22 mouse cellular contexts compared by ENCODE assay signal in genomic region chr14:117245631-117246030, GRCm38 (mm10).
DNase-seq lines count a peak whose midpoint lies in the region; ATAC-seq lines count a peak whose summit lies in the region.
"Had no signal": no experiment of that assay in that cellular context is flagged by ENCODE, and none has a peak within 500 bp of the region (broad histone marks: within the 10 kb centered on the region; RNA-seq: fewer than 3 reads in every experiment).

No protein-coding gene starts in this region.

- H3K4me1 ChIP-seq in heart, embryonic 11.5 days (ENCODE audit: control insufficient read depth, insufficient read depth, low read length): no peaks in the 10 kb centered on the region
- no peaks in the 10 kb centered on the region for H3K4me1 ChIP-seq in megakaryocyte, embryonic 14.5 days

- 0 out of 2 replicates have a peak, but pooled peaks have one; percentile 38 for ATAC-seq in frontal cortex, adult (ENCODE audit: low TSS enrichment)
- ATAC-seq in heart, embryonic 11.5 days (replicated peaks; ENCODE audit: insufficient number of reproducible peaks, low FRiP score, low TSS enrichment): no peak
- no peak for ATAC-seq in megakaryocyte, adult 5-6 weeks (ENCODE audit: poor library complexity, severe bottlenecking)
- ATAC-seq: activated CD4-positive, CD25-positive, alpha-beta regulatory T cell, adult 4 months; CD4-positive, CD25-positive, alpha-beta regulatory T cell, adult 4 months; Patski had no signal

- H3K4me2 ChIP-seq in heart, embryonic 11.5 days: no peak overlapping the region

- no peaks in the 10 kb centered on the region for H3K36me3 ChIP-seq in heart, embryonic 11.5 days (ENCODE audit: control insufficient read depth, insufficient read depth, low read length)
- no peaks in the 10 kb centered on the region for H3K36me3 ChIP-seq in megakaryocyte, embryonic 14.5 days (replicated peaks; ENCODE audit: low read length)
- H3K36me3 ChIP-seq: G1E had no signal

- H3K9ac ChIP-seq in heart, embryonic 11.5 days (ENCODE audit: low read depth, low read length): no peak overlapping the region

- no peak for DNase-seq in frontal cortex, postnatal 36 days (ENCODE audit: low spot score in 2 of 2)
- DNase-seq in heart, adult 11 months: peak; percentile 91
- DNase-seq in heart, postnatal 14 days: peak; percentile 3 to 5
- no peak for DNase-seq in heart, postnatal 4 days
- DNase-seq: adrenal gland, adult 2 months; adrenal gland, adult 8-10 months; adrenal gland, postnatal 10 days; adrenal gland, postnatal 14 days; adrenal gland, postnatal 25 days; adrenal gland, postnatal 36 days; B cell, adult 2 months; cerebellum, adult 11 months; cerebellum, adult 11-12 months had no signal

- H3K27me3 ChIP-seq in heart, embryonic 11.5 days (ENCODE audit: control insufficient read depth, insufficient read depth, low read length): no peaks in the 10 kb centered on the region
- no peaks in the 10 kb centered on the region for H3K27me3 ChIP-seq in megakaryocyte, embryonic 14.5 days (replicated peaks)
- H3K27me3 ChIP-seq: CH12.LX, Patski had no signal

- intact Hi-C loops in heart, postnatal 14 days (cut with DNase I): no loop called here

- H3K27ac ChIP-seq in heart, embryonic 11.5 days (ENCODE audit: low read depth, low read length): no peak overlapping the region

- WGBS in heart, embryonic 11.5 days (ENCODE audit: insufficient replicate concordance): 91% methylated on average over 3 of the region's 3 CpGs

- H3K9me3 ChIP-seq in heart, embryonic 11.5 days (replicated peaks; ENCODE audit: control insufficient read depth, low read length): no peaks in the 10 kb centered on the region
- H3K9me3 ChIP-seq in megakaryocyte, embryonic 14.5 days: peaks cover 16% of the 10 kb centered on the region

- no peak overlapping the region for H3K4me3 ChIP-seq in heart, embryonic 11.5 days (ENCODE audit: low read depth, low read length)
- H3K4me3 ChIP-seq in megakaryocyte, embryonic 14.5 days (replicated peaks): peak overlapping the region; percentile 54

Comparison
In these comparisons a context has a peak if more than half of its experiments do, and no peak if none do; other contexts are left out.
1. DNase-seq: peak in heart, adult 11 months (single experiment) and heart, postnatal 14 days (2 of 2); none in frontal cortex, postnatal 36 days (0 of 2) and heart, postnatal 4 days (single experiment).